Mouse (Mus musculus): ENCODE results near the gene Fbxo17.

- TF ChIP-seq CTCF (IDR thresholded peaks at IDR 0.05; ENCODE audit: borderline replicate concordance, control insufficient read depth, extremely low read depth, insufficient read depth, low read length, poor library complexity): no peak
- TF ChIP-seq POLR2A (IDR thresholded peaks at IDR 0.05; ENCODE audit: control insufficient read depth, extremely low read depth, insufficient read depth, low read length, poor library complexity): no peak
Measured at GRCm38 (mm10) chr7:28785161-28785560, 68.6 kb downstream of the Fbxo17 start.
